Mouse (Mus musculus): Measurements from ENCODE around the gene Lmod2. TPM values are rescaled to one million over a fixed set of nuclear protein-coding genes. Genes with fewer than 3 reads are reported as not detected.

Lmod2 gene
- total RNA-seq (2023), result not detected

DNA sequence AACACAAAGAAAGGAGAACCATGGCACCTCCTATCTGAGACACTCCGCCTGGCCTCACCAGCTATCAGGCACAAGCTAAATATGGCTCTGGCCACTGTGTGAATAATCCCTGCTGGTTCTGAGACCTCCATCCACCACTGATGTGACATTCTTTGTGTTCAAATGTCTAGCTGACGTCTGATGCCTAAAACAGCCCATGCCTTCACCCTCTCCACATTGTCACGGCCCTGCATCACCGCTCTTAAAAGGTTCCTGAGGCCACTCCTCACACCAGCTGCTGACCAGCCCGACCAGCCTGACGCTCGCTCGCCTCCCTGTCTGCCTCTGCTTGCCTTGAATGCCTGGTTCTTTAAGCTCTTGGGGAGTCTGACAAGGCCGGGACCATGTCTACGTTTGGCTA, at the start of gene Lmod2:
Lmod2 (plus strand) TSS at position 263 of the 400 bp plus-strand sequence.

Other genes starting within 250 kb of the Lmod2 start
- not detected for gene Iqub, start 82.7 kb upstream of the Lmod2 start, total RNA-seq (2023)
- gene Ndufa5, start 69.7 kb upstream of the Lmod2 start, total RNA-seq (2023), result 10 to 100 TPM; 41.8 to 48.9 TPM
- not detected for gene Asb15, start 69.6 kb upstream of the Lmod2 start, total RNA-seq (2023)
- 10 to 100 TPM; 32.8 to 37.7 TPM for gene Wasl, start 67.2 kb downstream of the Lmod2 start, total RNA-seq (2023)
- gene Hyal6, start 135.5 kb downstream of the Lmod2 start, total RNA-seq (2023), result not detected
- not detected for gene Hyal4, start 150.6 kb downstream of the Lmod2 start, total RNA-seq (2023)
- gene Spam1, start 193.4 kb downstream of the Lmod2 start, total RNA-seq (2023), result not detected

Measured in monocyte, adult 59 days (primary cell).